Mouse (Mus musculus) thymus, adult 2 months (tissue): ENCODE results near the gene Casq1.

Experiments used
- CTCF ChIP-seq: fragments of 200-500 bp; IDR thresholded peaks from 2 replicates; pipeline ENCODE4 v1.5.1; 2012; ENCODE audit warnings: mild to moderate bottlenecking, control low read depth, low read length, moderate library complexity, borderline replicate concordance; ENCODE audit not compliant: control insufficient read depth, poor library complexity, insufficient read depth; ENCODE audit errors: extremely low read depth
- POLR2A ChIP-seq: fragments of 200-500 bp; IDR thresholded peaks from 2 replicates; pipeline ENCODE4 v1.6.1; 2012; ENCODE audit warnings: mild to moderate bottlenecking, low read length, control low read depth, moderate library complexity; ENCODE audit not compliant: control insufficient read depth, poor library complexity, insufficient read depth; ENCODE audit errors: extremely low read depth

GRCm38 (mm10) chr1:172188891-172189290, 30.8 kb downstream of the Casq1 start:
- TF ChIP-seq CTCF (peak; percentile 35; the same call in 1 of the 2 replicates), POLR2A (no peak)
